Mouse (Mus musculus): ENCODE results near the gene 9130213A22Rik.
A peak's percentile ranks its signal among the peaks of the same experiment; 100 is the strongest.

9130213A22Rik gene

DNA sequence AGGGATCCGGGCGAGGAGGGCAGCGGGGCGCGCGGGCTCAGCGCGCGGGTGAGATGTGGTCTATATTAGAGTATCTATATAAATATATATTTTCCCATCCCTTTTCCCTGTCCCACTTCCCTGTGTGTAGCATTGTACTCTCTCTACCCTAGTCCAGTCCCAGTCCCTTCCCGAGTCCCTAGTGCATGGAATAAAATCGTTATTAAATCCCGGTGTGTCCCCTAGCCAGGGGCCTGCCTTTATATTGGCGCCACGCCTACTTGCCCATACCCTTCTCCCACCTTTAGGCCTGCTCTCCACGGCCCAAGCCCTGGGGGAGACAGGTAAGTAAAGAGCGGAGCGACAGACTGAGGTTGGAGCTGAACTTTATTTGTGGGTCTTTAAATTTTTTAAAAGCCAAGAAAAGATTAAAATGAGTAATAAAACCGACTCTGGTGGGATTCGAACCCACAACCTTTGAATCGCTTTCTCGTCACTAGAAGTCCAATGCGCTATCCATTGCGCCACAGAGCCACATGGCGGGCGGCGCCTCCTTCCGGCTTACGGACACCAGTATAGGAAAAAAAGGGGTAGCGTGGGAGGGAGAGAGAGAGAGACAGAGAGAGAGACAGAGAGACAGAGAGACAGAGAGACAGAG lies 785 bp upstream of the 9130213A22Rik start:
- DNase-seq = peak; percentile 94

DNA sequence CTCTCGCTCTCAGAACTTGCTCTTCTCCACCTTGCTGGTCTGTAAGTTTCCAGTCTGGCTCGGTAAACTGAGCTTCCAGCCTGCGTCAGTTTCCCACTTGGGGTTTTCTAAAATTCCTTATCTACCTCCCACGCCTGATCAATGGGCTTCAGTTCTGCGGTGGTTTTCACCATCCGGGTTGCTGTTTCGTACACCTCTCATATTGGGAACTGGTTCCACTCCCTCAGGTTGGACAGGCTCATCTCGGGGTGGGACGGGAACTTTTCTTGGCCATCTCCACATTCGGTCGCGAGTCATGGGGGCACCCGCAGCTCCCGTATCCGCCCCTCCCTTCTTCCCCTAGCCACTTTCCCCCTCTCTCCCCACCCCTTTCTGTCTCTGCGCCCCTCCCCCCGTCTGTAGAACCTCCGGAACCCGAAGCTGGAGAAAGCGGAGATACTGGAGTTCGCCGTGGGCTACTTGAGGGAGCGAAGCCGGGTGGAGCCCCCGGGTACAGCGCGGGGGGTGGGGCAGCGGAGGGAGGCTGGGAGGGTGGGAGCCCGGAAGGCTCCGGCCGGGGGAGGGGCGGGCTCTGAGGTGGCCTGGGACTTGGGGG lies 551 bp downstream of the 9130213A22Rik start:
- no peak for DNase-seq

DNA sequence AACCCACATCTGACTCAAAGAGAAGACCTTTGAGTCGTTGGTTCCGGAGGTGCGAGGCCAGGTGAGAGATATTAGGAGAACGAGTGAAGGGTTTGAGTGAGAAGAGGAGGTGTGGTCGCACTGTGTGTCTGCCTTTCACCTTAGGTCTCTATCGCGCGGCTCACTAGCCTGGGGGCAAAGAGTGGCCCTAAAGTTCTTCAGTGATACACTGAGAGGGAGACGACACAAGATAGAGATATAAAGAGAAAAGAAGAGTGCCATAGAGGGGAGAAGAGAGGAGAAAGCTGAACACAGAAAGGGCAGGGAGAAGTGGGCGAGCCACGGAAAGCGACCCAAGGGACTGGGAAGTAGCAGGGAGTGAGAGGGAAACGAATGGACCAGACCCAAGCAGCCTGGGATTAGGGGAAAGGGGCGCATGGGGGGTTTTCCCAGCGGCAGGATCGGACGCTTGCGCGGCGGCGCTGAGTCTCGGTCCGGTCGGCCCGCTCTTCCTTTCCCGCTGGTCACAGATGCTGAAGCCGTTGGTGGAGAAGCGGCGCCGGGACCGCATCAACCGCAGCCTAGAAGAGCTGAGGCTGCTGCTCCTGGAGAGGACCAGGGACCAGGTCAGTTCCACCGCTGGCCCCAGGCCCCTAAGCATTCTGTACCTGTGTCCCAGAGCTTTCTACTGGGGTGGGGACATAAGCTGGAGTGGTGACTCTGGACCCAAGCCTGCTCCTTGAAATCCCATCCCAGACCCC lies 1.2 kb downstream of the 9130213A22Rik start:
- peak; percentile 47 for DNase-seq

DNA sequence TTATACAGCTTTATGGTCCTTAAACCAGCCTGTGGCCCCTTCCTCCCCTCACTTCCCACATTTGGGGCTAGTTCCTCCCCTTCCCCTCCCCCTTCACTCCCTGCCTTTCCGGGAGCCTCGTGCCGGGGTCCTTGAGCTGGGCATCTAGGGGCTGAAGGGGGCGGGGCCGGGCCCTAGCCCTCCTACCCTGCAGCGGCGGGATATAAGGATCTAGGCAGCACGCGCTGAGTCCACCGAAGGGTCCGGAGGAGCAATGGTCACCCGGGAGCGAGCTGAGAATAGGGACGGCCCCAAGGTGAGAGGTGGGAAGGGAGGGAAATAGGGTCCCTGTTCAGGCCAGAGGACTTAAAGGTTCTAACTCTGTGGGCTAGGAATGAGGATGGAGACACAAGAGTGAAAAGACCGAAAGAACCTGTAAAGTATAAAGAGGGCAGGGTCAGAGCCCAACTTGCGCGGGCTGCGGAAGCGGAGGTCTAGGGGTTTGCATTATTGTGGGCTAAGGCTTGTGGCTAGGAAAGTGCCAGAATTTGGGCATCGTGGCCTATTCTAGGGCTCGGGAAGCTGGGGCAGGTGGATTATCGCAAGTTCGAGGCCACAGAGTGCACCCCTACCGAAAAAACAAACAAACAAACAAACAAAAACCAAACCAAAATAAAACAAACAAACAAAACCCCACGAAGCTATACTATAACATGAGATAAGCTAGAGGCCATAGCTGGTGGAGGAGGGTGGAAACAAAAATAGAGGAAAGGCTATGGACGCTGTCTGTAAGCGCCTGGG lies 2.0 kb downstream of the 9130213A22Rik start, which contains the start of gene Hes7:
Gene Hes7 (plus strand): TSS at position 184 of the 780 bp plus-strand sequence.
- peak; percentile 42 for DNase-seq

DNA sequence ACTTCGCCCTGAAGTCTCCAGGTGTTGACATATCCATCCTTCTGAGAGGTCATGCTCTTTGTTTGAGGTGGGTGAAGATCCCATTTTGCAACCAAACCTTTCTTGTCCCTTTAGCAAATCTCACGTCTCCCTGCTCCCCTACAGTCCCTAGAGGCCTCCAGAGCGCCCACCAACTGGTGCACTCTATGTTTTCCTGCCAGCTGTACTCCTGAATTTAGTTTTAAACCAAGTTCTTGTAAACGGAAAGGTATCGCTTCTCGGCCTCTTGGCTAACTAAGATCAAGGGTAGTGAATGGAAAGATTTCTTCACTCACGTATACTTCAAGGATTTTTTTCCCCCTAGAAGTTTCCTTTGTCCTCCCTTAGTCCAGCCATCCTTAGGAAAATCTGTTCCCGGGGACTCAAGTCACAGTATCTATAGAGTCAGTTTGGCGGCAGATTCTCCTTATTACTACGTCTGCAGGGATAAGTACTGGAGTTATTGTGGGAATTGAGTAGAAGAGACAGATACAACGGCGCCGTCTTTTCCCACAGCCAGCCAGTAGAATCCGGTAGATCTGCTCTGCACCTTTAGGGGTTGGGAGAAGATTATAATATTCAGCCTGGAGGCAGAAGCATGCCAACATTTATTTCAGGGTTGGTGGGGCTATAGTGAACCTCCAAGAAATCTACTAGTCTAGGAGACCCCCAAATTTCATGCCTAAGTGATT lies 2.8 kb downstream of the 9130213A22Rik start:
- no peak for DNase-seq

DNA sequence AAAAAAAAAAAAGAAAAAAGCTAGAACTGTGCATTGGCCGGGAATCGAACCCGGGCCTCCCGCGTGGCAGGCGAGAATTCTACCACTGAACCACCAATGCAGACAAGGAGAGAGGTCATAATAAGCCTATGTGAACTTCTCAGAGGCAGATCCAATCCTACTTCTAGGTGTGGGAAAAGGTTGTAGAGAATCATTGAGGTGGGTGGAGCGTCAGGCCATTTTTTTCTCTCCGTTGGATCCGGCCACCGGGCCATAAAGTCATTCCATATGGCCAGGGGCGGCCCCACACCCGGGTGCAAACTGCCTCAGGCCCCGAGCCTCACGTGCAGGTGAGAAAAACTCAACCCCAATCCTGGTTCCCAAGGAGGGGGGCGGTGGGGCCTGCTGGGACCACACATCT lies 3.6 kb downstream of the 9130213A22Rik start:
- DNase-seq = peak; percentile 90

DNA sequence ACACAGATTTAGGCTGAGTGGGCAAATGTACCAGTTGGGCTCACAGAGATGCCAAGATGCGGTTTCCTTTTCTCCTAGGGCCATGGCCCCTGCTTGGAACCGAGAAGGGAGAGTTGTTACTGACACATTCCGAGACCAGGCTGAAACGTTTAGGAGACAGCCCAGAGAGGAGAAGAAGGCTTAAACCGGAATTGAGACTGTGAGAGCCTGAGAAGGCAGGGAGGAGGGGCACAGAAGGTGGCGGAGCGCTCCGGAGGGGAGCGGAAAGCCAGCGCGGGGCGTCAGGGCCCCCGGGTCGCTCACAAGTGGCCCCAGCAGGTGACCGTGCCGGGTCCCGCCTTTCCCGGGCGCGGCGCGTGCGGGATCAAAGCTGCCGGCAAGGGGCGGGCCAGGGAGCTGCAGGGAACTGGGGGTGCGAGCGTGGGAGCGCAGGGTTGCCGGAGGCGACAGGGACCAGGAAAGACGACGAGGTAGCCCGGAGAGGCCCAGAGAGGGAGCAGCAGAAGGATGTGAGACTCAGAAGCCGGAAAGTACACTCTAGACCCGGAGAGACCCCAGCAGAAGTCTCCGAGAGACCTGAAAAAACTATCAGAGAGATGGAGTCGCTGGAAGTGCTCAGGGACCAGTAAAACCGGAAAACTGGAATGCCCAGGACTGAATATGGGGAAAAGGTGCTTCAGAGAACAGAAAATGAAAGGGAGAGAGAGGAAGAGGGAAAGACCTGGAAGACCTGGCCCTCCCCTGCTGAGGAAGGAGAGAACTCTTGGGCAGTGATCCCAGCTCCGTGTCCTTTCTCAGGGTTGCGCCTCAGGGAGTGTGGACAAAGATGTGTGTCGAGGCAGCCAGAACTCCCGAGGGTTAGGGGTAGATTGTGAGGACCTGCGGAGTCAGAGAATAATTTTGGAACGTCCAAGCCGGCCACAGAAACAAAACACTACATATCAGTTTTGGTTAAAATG lies 4.4 kb downstream of the 9130213A22Rik start:
- DNase-seq = peak; percentile 74

DNA sequence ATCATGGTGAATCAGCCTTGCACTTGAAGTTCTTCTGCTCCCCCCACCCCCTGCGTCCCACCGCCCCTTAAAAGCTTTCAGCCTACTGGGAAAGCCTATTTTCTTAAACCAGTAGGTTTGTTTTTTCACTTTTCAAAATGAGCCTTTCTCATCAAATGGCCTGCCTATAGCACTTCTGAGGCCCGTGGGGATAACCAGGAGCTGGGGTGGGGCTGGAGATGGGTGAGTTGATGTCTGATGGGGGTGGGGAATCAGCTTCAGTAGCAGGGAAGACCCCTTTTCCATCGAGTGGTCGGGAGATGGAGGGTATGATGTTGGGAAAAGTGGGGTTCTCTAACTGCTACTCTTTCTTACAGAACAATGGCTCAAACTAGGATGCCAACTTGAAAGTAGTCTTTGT lies 5.5 kb downstream of the 9130213A22Rik start:
- no peak for DNase-seq

DNA sequence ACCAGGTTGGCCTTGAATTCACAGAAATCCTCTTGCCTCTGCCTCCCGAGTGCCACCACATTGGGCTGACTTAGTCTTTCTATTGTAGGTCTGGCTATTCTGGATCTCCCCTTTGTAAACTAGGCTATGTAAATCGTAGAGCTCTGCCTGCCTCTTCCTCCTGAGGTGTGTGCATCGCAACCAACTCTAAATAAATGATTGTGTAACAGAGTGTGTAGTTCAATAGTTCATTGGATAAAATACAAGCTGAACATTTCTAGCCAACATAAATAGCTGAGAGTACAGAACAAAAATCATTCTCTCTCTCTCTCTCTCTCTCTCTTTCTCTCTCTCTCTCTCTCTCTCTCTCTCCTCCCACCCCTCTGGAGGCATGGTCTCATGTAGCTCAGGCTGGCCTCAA lies 7.8 kb downstream of the 9130213A22Rik start:
- DNase-seq = no peak

DNA sequence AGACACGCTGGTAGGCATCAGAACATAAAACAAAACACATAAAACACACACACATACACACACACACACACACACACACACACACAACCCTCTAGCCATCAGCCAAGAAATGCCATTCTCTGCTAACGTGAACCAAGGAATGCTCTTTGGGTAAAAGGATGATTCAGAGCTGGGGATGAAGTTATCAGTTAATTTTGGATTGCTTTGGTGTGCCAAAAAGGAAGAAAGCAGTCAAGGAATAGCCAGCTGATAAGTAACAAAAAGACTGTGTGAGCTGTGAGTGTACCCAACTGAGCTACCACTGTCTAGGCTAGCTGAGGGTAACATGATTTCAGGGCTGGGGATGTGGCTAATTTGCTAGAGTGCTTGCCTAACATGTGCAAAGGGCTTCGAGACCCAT lies 8.4 kb downstream of the 9130213A22Rik start:
- DNase-seq = no peak

DNA sequence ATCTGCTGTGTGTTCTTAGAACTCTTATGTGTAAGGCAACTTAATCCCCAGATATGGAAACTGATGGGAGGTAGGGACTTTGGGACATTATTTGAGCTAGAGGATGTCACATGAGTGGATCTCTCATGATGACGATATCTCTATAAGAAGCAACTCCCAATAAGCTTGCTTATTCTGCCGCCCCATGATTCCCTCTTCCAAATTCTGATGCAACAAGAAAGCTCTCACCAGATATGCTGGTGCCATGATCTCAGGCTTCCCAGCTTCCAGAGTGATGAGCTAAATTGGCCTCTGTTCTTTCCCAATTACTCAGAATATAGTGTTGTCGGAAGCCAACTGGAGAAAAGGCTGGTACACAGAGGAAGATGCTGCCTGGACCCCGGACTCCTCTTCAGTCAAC lies 10.5 kb downstream of the 9130213A22Rik start:
- DNase-seq = no peak

DNA sequence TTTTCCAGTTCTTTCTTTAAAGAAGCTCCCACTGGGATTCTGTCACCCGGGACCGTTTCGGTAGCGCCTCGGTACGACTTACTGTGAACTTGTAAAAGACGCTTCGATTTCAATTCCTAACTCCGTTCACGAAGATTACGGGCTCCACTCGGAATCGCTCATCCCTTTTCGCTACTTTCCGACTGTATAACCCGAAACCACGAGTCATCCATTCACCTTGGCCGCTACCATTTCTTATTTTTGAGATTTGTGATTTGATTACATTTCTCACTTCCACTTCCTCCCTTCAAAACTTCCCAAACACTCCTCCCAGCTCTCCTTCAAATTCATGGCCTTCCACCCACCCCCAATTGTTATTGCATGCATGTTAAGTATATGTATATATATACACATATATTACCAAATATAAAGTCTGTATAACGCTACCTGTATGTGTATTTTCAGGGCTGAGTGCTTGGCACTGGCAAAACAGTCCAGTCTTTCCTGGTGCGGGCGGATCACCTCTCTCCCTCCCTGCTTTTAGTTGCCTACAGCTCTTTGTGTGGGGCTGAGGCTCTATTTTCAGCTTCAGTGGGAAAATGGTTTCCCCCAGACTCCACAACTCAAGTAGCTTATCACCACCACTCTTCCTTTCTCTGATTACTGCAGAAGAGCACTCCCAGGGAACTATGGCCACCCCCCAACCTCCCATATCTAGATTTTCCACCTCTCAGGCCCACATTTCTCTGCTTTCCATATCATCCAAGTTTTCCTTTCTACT lies 11.2 kb downstream of the 9130213A22Rik start:
- no peak for DNase-seq

DNA sequence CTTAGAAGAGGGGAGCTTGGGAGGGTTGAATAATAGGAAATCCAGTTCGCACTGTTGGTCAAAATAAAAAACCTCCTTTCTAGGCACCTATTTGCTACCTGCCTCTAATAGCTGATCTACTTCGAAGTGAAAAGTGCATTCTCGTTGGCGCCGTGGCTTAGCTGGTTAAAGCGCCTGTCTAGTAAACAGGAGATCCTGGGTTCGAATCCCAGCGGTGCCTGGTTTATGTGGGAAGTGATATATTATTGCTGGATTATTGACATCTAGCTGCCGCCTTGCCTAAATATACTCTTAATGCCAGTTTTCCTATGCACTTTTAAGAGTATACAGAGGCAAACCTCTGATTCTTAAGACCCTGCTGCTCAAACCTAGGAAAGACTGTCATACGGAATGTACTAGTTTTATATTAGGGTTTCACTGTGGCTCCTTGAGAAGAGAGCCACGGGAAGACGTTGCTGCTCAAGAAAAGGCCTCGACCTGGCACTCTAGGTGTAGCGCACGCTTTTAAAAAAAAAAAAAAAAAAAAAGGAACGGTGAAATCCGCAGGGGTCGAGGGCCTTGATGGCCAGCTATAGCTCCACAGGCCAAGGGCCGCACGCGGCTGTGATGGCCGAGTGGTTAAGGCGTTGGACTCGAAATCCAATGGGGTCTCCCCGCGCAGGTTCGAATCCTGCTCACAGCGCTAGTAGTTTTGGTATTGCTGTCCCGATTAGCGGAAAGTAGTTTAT lies 11.9 kb downstream of the 9130213A22Rik start:
- DNase-seq = peak; percentile 94

DNA sequence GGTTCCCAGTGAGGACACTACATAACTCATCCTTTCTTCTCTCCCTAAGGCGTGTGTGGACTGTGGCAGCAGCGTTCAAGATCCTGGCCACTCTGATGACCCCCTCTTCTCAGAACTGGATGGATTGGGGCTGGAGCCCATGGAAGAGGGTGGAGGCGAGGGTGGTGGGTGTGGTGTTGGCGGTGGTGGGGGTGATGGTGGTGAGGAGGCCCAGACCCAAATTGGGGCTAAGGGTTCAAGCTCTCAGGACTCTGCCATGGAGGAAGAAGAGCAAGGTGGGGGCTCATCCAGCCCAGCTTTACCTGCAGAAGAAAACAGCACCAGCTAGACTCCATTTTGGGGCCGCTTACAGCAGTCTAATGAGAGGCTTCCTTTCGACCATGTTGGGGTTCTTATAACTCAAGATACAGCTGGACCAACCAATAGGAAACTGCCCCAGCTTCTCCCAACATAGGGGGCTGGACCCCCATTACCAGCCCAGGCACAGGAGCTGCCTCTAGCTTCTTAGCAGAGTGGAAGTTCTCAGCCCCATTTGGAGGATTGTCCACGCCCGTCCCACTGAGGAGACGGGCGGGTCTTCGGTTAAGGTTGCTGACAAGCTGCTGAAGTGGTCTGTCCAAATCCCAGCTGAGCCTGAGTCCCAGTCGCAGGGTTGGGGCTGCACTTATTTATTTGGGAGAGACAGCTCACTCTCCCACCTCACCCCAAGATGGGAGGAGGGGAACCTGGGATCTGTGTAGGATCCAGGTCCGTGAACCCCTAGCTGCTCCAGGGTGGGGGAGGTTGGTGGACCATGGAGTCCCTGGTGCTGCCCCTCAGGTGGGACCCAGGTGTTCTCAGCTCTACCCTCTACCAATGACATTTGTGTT lies 13.1 kb downstream of the 9130213A22Rik start:
- DNase-seq = no peak

DNA sequence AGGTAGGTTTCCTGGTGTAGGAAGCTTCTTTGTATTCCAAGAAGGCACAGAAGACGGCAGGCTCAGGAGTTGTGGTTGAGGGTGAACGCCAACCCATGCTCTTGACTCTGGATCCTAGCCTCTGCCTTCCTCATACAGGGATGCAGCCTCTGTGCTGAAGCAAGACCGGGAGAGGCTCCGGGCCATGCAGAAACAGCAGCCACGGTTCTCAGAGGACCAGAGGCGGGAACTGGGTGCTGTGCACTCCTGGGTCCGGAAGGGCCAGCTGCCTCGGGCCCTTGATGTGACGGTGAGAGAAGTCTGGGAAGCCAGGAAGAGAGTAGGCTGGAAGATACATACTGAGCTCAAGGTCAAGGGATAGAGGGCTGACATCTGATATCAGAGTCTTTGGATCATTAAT lies 14.2 kb downstream of the 9130213A22Rik start:
- DNase-seq = no peak

DNA sequence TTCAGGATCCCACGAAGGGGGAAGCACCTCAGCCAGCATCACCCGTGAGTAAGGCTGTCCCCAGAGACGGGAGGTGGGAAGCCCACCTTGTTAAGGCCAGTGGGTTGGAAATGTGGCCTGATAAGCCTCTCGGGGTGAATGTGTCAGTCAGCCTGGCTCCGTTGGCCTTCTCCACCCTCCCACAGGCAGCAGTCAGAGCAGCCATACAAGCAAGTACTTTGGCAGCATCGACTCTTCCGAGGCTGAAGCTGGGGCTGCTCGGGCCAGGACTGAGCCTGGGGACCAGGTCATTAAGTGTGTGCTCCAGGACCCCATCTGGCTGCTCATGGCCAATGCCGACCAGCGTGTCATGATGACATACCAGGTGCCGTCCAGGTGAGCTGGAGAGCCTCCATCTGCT lies 14.7 kb downstream of the 9130213A22Rik start:
- no peak for DNase-seq

DNA sequence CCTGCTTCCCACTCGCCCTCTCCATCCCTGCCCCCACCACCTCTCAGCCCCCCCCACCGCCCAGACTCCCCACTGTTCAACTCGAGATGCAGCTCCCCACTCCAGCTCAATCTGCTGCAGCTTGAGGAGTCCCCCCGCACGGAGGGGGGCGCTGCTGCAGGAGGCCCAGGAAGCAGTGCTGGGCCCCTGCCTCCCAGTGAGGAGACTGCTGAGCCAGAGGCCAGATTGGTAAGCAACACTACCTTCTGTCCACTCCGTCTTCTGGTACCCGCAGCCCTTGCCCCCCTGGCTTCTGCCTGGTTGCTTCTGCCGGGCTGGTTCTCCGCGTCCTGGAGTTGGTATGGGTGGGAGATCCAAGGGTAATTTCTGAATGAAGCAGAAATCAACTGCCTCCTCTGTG lies 15.5 kb downstream of the 9130213A22Rik start:
- DNase-seq = no peak

DNA sequence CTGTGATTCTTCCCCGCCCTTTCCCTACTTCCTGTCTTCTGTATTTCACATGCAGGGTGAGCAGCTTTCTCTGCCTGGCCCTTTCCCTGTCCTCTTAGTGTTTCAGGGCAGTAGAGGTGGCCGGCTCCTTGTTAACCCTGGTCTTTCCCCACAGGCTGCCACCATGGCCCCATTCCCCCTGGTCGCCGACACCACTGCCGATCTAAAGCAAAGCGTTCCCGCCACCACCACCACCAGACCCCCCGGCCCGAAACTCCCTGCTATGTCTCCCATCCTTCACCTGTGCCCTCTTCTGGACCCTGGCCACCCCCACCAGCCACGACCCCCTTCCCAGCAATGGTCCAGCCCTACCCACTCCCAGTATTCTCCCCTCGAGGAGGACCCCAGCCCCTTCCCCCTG lies 16.1 kb downstream of the 9130213A22Rik start:
- no peak for DNase-seq

DNA sequence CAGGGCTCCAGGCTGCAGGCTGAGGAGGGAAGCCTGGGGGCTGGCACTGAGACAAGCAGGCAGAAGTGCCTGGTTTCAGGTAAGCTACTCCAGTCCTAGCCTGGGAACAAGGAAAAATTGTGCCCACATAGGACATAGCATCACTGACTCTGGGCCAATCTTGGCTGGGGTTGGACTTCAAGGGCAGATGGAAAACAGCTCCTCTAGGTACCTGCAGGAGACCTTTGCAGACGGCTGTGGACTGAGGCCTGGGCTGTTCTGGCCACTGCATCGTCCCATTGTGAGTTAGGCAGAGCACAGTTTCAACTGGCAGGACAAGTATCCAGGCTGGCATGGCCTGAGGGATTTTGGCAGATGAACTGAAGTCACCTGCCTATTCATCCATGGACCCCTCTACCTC lies 16.6 kb downstream of the 9130213A22Rik start:
- no peak for DNase-seq
